Mouse (Mus musculus) cortical plate, adult 2 months (tissue): ENCODE measurements at regions not wholly inside any gene's neighbourhood (a gene's known extent, or its start where the extent isn't known, plus 50 kb on each side); places are given as distances from the start of the nearest gene placed in this dataset.

Experiments used
- H3K27ac ChIP-seq: fragments of 200-500 bp; 2 replicates; pipeline ENCODE4 v1.5.1; 2012; ENCODE audit warnings: low read length, control low read depth, inconsistent platforms; ENCODE audit not compliant: insufficient read depth
- H3K4me1 ChIP-seq: fragments of 200-500 bp; 2 replicates; pipeline ENCODE4 v1.6.1; 2011; ENCODE audit warnings: low read length; ENCODE audit not compliant: control insufficient read depth, insufficient read depth
- H3K4me3 ChIP-seq: fragments of 200-500 bp; 2 replicates; pipeline ENCODE4 v1.5.1; 2011; ENCODE audit warnings: mild to moderate bottlenecking, low read length, control low read depth; ENCODE audit not compliant: insufficient read depth
- CTCF ChIP-seq: fragments of 200-500 bp; IDR thresholded peaks from 2 replicates; pipeline ENCODE4 v1.5.1; 2011; ENCODE audit warnings: mild to moderate bottlenecking, control low read depth, low read length; ENCODE audit not compliant: insufficient read depth; ENCODE audit errors: extremely low read depth
- POLR2A ChIP-seq: fragments of 200-500 bp; IDR thresholded peaks from 2 replicates; pipeline ENCODE4 v1.6.1; 2011; ENCODE audit warnings: mild to moderate bottlenecking, low read length, control low read depth; ENCODE audit not compliant: insufficient read depth; ENCODE audit errors: extremely low read depth

DNA sequence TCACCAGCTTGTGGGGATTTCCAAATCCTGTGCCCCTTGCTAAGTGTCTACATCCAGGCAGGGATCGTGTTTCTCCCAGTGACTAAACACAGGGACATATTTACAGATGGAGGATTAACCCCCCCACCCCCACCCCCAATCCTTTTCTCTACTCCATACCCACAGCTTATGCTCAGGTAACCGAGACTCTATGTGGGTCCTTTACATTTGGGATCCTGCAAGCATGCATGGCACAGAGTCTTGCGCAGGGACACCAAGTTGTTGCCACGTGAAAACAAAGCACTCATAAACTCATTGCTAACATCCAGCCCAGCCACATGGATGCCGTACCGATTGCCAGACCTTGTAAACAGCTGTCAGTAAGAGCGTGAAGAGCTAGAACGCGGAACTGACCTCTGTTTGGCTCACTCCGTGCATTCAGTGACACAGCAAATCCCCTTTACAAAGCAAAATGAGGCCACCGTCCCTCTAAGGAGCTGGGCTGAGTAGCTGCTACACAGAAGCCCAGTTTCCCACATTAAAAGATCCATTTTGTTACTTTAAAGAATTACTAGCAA, 1204.9 kb upstream of the A1bg start:
- TF ChIP-seq POLR2A: no peak
- no peak for TF ChIP-seq CTCF
- H3K27ac ChIP-seq: no peak overlapping the region
- H3K4me1 ChIP-seq: peaks cover 3% of the 10 kb centered on the region
- no peak overlapping the region for H3K4me3 ChIP-seq

DNA sequence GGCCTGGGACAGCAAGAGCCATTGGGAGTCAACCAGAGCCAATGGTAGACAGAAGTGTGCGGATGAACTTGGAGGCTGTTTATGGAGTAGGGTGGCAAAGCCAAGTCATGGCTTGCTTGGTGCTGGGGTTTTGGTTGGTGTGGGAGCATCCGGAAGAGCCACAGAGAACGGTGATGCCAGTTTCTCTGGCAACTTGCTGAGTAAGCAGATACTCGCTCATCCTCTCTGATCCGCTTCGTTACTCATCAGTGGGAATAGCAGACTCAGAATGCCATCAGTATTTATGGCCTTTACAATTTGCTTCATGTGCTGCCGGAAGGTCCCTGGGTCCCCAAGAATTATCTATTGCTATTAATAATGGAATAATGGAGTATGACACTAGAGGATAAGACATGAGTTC, 1202.9 kb upstream of the A1bg start:
- no peak overlapping the region for H3K27ac ChIP-seq
- no peak overlapping the region for H3K4me3 ChIP-seq
- TF ChIP-seq CTCF: no peak
- TF ChIP-seq POLR2A: no peak
- peaks cover 3% of the 10 kb centered on the region for H3K4me1 ChIP-seq

DNA sequence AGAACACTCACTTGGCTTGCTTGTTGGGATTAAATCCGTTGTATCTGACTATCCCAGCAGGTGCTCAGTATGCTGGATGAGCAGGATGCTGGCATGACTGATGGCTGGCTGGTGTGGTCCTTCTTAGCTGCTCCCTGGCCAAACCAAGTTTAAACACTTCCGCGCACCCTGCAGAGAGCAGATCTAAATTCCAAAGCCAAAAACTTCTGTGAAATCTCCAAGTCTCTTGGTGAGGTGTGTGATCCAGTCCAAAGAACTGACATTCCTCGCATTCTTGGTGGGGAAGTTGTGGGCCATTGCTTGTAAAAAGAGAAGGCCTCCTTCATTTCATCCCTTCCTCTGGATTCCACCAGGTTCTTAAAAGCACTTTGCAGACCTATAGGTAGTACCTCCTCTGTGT, 1200.9 kb upstream of the A1bg start:
- no peak for TF ChIP-seq CTCF
- no peak for TF ChIP-seq POLR2A
- Histone ChIP-seq H3K4me3 (no peak overlapping the region), H3K27ac (no peak overlapping the region), H3K4me1 (peaks cover 3% of the 10 kb centered on the region)

DNA sequence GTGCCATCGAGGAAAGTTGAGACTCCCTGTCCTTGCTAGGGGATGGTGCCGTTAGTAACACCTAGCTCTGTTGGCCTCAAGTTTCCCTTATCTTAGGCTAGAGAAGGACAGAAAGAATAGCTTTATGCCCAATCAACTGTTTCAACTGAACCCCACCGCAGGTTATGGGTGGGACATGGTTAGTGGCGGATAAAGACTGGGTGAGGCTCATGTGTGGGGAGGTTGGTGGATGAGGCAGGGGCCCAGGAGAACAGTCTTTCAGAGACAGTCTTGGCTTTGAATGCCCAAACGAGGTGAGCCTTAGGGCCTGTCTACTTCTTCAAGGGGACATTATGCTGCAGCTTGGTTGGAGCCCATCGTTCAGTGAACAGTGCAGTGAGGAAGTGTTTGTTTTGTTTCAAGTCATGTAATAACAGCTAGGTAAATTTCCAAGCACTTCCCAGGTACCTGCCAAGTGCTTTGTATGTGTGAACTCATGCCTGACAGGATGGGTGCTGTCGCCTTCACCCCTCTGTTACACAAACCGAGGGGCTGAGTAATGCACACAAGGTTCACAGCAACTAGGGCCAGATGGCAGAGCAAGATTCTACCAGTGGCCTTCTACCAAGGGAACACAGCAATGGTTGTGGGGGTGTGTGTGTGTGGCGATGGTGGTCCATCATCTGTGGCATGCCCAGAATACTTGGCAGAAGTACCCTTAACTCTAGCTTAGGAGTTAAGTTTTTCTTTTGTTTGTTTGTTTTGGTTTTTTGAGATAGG, 1199.6 kb upstream of the A1bg start:
- Histone ChIP-seq H3K4me3 (no peak overlapping the region), H3K4me1 (peaks cover 3% of the 10 kb centered on the region), H3K27ac (no peak overlapping the region)
- TF ChIP-seq POLR2A (no peak), CTCF (no peak)

DNA sequence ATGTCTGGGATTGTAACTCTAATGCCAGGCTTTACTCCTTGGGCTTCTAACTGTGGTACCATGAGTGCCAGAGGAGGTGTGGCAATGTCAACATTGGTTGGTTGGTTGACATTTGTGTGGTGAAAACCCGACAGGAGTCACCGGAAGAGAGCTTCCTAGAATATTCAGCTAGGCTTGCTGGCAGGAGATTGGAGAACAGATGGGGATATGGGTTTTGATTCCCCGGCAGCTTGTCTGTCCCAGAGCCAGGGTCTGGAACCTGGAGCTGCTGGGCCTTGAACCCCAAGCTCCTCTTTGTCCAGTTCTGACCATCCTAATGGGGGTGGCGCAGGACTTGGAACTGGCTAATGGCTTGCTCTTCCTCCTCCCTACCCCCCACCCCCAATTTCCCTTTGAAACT, 1198.9 kb upstream of the A1bg start:
- peaks cover 3% of the 10 kb centered on the region for H3K4me1 ChIP-seq
- H3K4me3 ChIP-seq: no peak overlapping the region
- no peak overlapping the region for H3K27ac ChIP-seq
- TF ChIP-seq POLR2A (no peak), CTCF (no peak)

DNA sequence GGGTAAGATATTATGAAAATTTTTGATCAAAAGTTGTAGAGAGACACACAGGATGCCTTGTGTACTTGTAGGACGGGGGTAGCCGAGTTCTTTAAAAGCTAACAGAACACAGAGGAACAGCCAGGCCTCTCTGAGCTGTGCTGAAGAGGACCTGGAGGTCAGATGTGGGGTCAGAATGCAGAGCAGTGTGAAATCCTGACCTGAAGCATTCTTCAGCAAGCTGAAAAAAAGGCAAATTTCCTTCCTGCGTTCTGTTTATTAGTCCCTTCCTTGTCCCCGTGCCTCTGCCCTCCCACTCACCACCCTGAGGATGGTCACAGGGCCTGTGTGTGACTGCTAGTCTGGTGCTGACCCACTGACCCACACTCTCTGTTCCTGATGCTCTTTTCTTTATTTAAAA, 1197.9 kb upstream of the A1bg start:
- Histone ChIP-seq H3K4me1 (peaks cover 2% of the 10 kb centered on the region), H3K4me3 (no peak overlapping the region), H3K27ac (no peak overlapping the region)
- no peak for TF ChIP-seq CTCF
- no peak for TF ChIP-seq POLR2A

DNA sequence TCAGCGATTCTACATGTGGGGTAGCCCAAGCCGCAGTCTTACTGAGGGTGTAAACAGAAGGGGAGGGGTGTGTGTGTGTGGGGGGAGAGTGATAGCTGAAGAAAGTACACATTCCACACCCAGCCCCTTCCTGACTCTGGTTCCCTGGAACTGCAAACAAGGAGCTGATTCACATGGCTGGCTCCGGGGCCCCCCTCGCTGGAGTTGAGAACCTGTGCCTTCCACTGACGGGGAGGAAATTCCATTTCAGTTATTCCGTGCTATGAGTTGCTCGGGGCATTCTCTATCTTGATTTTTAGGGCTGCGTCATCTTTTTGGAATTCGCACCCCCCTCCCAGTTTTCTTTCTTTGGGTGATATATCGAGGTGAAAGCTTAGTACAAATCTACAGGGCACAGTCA, 1196.2 kb upstream of the A1bg start:
- Histone ChIP-seq H3K4me3 (no peak overlapping the region), H3K4me1 (no peaks in the 10 kb centered on the region), H3K27ac (no peak overlapping the region)
- no peak for TF ChIP-seq CTCF
- TF ChIP-seq POLR2A: no peak

DNA sequence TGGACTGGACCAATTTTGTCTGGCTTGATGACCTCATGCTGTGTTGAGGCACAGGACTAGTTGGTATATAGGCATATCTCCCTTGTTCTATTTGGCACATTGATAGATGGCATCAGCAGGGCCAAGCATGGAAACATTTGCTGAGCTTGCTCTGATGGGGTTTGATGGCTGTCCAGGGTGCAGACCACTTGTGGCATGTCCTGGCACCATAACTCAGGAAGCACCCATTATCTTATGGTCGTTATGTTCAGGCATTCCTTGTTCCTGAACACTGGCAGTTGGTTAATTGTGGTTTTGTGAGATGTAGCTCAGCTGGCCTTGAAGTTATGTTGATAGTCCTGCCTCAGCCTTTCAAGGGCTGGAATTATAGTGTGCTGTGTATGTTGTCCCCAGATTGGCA, 1193.4 kb upstream of the A1bg start:
- Histone ChIP-seq H3K4me3 (no peak overlapping the region), H3K27ac (no peak overlapping the region), H3K4me1 (no peaks in the 10 kb centered on the region)
- TF ChIP-seq POLR2A (no peak), CTCF (no peak)

DNA sequence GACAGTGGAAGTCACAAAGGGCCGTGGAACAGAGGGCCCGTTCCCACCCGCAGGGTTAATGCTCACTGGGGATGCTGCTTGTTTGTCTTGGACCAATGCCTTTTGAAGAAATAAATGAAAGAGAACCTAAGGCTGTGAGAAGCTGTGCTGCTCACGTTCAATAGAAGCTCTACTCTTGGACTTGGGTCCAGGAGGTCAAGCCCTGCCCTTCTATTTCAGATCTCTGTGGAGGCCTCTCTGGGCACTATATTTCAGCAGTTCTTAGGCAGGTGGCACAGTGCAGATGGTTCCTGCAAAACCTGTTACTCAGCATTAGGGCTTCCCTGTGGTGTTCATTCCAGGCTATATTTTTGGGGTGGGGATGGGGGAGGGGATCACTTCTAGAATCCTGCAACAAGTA, 1192.0 kb upstream of the A1bg start:
- Histone ChIP-seq H3K4me1 (no peaks in the 10 kb centered on the region), H3K4me3 (no peak overlapping the region), H3K27ac (no peak overlapping the region)
- TF ChIP-seq POLR2A: no peak
- no peak for TF ChIP-seq CTCF

DNA sequence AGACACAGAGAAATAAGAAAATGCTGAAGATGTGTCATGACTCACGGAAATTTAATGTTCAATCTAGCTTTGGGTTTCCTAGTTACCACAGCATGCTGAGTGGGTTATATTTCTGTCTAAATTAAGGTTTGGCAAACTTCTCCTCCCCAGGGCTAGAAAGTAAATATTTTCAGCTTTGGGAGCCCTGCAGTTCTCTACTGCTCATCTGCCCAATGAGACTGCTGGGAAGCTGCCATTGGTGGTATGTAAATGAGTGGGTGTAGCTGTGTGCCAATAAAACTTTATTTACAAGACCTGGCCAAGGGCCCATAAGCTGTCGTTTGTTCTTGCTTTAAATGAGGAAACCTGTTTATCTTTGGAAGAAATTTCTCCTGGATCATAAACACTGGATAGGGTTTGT, 1189.3 kb upstream of the A1bg start:
- TF ChIP-seq POLR2A: no peak
- no peak for TF ChIP-seq CTCF
- Histone ChIP-seq H3K4me3 (no peak overlapping the region), H3K4me1 (no peaks in the 10 kb centered on the region), H3K27ac (no peak overlapping the region)
